Mouse (Mus musculus): ENCODE measurements around the gene Adamts8. TPM values are rescaled to one million over a fixed set of nuclear protein-coding genes. Genes with fewer than 3 reads are reported as not detected.

The Adamts8 gene
- polyA plus RNA-seq, 1 experiment = not detected

DNA sequence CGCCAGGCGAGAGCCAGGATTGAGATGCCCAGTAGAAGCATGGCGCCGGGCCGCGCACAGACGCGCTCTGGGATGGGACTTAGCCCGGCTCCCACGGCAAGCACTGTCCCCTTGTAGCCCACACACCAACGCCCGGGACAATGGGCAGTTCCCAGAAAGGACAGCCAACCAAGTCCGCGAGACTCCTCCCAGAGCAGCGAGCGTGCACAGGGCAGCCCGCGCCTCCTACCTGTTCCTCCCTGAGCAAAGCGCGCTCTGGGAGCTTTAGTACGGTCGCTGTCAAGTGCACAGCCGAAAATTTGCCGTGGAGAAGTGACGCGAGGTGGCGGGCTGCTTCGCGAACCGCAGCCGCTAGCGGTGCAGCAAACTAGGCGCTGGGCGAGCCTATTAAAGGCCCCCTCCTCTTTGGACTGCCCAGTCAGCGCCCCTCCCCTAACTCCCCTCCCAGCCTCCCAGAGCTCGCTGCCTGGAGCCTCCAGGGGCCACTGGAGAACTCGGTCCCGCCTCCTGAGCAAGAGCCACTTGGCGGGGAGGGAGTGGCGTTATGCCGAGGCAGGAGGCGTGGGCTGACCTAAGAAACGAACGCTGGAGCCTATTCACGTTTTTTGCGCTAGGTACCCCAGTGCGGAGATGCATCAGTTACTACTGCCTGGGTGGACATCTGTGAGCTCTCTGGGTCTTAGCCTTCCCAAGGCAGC, 20.0 kb upstream of the Adamts8 start, which contains the start of gene Adamts15:
Adamts15 (minus strand) TSS at position 256 of the 698 bp plus-strand sequence.
- H3K4me3 ChIP-seq (ENCODE audit: insufficient read depth, poor library complexity, severe bottlenecking) = no peak within 1 kb of the TSS
- H3ac ChIP-seq (ENCODE audit: control insufficient read depth, insufficient read length, low read depth) = no peak within 1 kb of the TSS
- H3K79me2 ChIP-seq (ENCODE audit: control insufficient read depth, insufficient read depth) = no peaks in the 10 kb centered on the region
- H3K36me3 ChIP-seq (ENCODE audit: control insufficient read depth, insufficient read depth) = no peaks in the 10 kb centered on the region
- no peaks in the 10 kb centered on the region for H3K79me3 ChIP-seq (ENCODE audit: low read depth)
- no peaks in the 10 kb centered on the region for H3K27me3 ChIP-seq (ENCODE audit: control insufficient read depth, insufficient read depth, insufficient read length)
- no peak for TF ChIP-seq CTCF (IDR thresholded peaks at IDR 0.05; ENCODE audit: control insufficient read depth, insufficient read depth, insufficient read length)
- TF ChIP-seq FOSL1 (IDR thresholded peaks at IDR 0.05; ENCODE audit: insufficient read depth, low read length, poor library complexity, severe bottlenecking) = no peak
- TF ChIP-seq MYOD1 (IDR thresholded peaks at IDR 0.05; ENCODE audit: control insufficient read depth, insufficient read length, low read depth) = no peak
- no peak for TF ChIP-seq USF1 (IDR thresholded peaks at IDR 0.05; ENCODE audit: low read depth)
- TF ChIP-seq MYOG (IDR thresholded peaks at IDR 0.05; ENCODE audit: control insufficient read depth, extremely low read depth, insufficient read length) = no peak
- TF ChIP-seq CEBPB (IDR thresholded peaks at IDR 0.05; ENCODE audit: low read depth) = no peak
- TF ChIP-seq MAX (IDR thresholded peaks at IDR 0.05) = no peak

DNA sequence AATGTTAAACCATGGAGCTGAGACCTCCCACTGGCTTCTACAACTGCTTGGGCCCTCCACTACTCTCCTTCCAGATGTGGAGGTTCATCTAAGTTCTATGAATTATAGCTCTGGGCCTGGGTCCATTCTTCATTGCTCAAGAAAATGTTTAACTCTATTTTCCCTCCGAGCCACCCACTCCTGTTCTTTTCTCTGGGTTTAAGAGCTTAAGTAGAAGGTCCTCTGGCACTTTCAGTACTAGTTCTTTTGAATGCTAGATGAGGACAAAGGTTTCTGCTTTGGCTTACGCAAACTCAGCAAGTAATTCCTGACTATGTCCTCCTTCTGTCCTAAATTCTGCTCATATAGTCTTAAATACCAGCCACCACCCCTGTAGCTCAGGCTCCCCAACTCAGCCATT, 13.6 kb upstream of the Adamts8 start:
- no peaks in the 10 kb centered on the region for H3K36me3 ChIP-seq (ENCODE audit: control insufficient read depth, insufficient read depth)
- TF ChIP-seq MAX (IDR thresholded peaks at IDR 0.05) = no peak
- TF ChIP-seq FOSL1 (IDR thresholded peaks at IDR 0.05; ENCODE audit: insufficient read depth, low read length, poor library complexity, severe bottlenecking) = no peak
- TF ChIP-seq MYOD1 (IDR thresholded peaks at IDR 0.05; ENCODE audit: control insufficient read depth, insufficient read length, low read depth) = no peak
- no peak for TF ChIP-seq CEBPB (IDR thresholded peaks at IDR 0.05; ENCODE audit: low read depth)
- TF ChIP-seq CTCF (IDR thresholded peaks at IDR 0.05; ENCODE audit: control insufficient read depth, insufficient read depth, insufficient read length) = no peak
- TF ChIP-seq MYOG (IDR thresholded peaks at IDR 0.05; ENCODE audit: control insufficient read depth, extremely low read depth, insufficient read length) = no peak
- TF ChIP-seq USF1 (IDR thresholded peaks at IDR 0.05; ENCODE audit: low read depth) = no peak
- H3K4me3 ChIP-seq (ENCODE audit: insufficient read depth, poor library complexity, severe bottlenecking) = no peak overlapping the region

DNA sequence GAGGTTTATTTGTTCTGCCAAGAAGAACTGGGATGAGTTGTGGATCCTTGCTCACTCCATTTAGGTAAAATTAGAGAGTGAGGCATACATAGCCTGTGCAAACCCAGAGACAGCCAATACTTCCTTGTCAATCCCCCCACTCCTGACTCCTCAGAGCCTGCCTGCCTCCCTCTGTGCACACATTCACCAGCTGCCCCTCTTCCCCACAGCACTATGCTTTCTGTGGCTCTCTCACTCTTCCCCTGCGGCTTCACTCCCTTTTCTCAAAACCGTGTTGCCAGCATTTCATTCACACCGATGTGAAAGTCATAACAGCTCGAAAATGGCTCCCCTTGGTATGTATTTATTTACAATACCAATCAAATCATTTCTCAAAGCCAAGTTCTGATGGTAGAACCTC, 10.0 kb upstream of the Adamts8 start:
- Histone ChIP-seq H3K27me3 (ENCODE audit: control insufficient read depth, insufficient read depth, insufficient read length) (peaks cover 18% of the 10 kb centered on the region), H3ac (ENCODE audit: control insufficient read depth, insufficient read length, low read depth) (no peak overlapping the region), H3K4me3 (ENCODE audit: insufficient read depth, poor library complexity, severe bottlenecking) (no peak overlapping the region), H3K79me3 (ENCODE audit: low read depth) (no peaks in the 10 kb centered on the region), H3K36me3 (ENCODE audit: control insufficient read depth, insufficient read depth) (no peaks in the 10 kb centered on the region), H3K79me2 (ENCODE audit: control insufficient read depth, insufficient read depth) (no peaks in the 10 kb centered on the region)
- TF ChIP-seq MAX (IDR thresholded peaks at IDR 0.05) (no peak), USF1 (IDR thresholded peaks at IDR 0.05; ENCODE audit: low read depth) (no peak), MYOD1 (IDR thresholded peaks at IDR 0.05; ENCODE audit: control insufficient read depth, insufficient read length, low read depth) (no peak), CEBPB (IDR thresholded peaks at IDR 0.05; ENCODE audit: low read depth) (no peak), CTCF (IDR thresholded peaks at IDR 0.05; ENCODE audit: control insufficient read depth, insufficient read depth, insufficient read length) (no peak), MYOG (IDR thresholded peaks at IDR 0.05; ENCODE audit: control insufficient read depth, extremely low read depth, insufficient read length) (no peak), FOSL1 (IDR thresholded peaks at IDR 0.05; ENCODE audit: insufficient read depth, low read length, poor library complexity, severe bottlenecking) (no peak)

More for the DNA sequence above, 13.6 kb upstream of the Adamts8 start:
- Histone ChIP-seq H3ac (ENCODE audit: control insufficient read depth, insufficient read length, low read depth) (no peak overlapping the region), H3K27me3 (ENCODE audit: control insufficient read depth, insufficient read depth, insufficient read length) (peaks cover 15% of the 10 kb centered on the region), H3K79me3 (ENCODE audit: low read depth) (no peaks in the 10 kb centered on the region), H3K79me2 (ENCODE audit: control insufficient read depth, insufficient read depth) (no peaks in the 10 kb centered on the region)

DNA sequence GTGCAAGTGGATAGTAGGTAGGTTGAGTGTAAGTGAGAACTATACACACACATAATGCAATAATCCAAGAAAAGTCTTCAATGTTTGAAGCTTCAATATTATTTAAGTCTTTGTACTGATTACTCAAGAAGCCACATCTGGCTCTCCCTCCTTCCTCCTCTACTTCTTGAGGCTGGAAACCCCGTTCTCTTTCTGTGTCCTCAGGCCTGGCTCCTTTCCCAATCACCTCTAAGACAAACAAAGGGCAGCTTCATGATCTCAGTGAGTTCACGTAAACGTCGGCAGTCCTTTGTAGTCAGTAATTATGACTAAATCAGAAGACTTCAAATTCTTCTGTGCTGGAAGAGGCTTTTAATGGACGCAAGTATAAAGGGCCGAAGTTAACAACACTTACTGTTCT, 7.5 kb upstream of the Adamts8 start:
- Histone ChIP-seq H3ac (ENCODE audit: control insufficient read depth, insufficient read length, low read depth) (no peak overlapping the region), H3K4me3 (ENCODE audit: insufficient read depth, poor library complexity, severe bottlenecking) (no peak overlapping the region), H3K79me3 (ENCODE audit: low read depth) (no peaks in the 10 kb centered on the region), H3K27me3 (ENCODE audit: control insufficient read depth, insufficient read depth, insufficient read length) (peaks cover 18% of the 10 kb centered on the region), H3K79me2 (ENCODE audit: control insufficient read depth, insufficient read depth) (no peaks in the 10 kb centered on the region), H3K36me3 (ENCODE audit: control insufficient read depth, insufficient read depth) (no peaks in the 10 kb centered on the region)
- TF ChIP-seq FOSL1 (IDR thresholded peaks at IDR 0.05; ENCODE audit: insufficient read depth, low read length, poor library complexity, severe bottlenecking) (no peak), MYOD1 (IDR thresholded peaks at IDR 0.05; ENCODE audit: control insufficient read depth, insufficient read length, low read depth) (no peak), MYOG (IDR thresholded peaks at IDR 0.05; ENCODE audit: control insufficient read depth, extremely low read depth, insufficient read length) (no peak), CTCF (IDR thresholded peaks at IDR 0.05; ENCODE audit: control insufficient read depth, insufficient read depth, insufficient read length) (no peak), CEBPB (IDR thresholded peaks at IDR 0.05; ENCODE audit: low read depth) (no peak), USF1 (IDR thresholded peaks at IDR 0.05; ENCODE audit: low read depth) (no peak), MAX (IDR thresholded peaks at IDR 0.05) (no peak)

DNA sequence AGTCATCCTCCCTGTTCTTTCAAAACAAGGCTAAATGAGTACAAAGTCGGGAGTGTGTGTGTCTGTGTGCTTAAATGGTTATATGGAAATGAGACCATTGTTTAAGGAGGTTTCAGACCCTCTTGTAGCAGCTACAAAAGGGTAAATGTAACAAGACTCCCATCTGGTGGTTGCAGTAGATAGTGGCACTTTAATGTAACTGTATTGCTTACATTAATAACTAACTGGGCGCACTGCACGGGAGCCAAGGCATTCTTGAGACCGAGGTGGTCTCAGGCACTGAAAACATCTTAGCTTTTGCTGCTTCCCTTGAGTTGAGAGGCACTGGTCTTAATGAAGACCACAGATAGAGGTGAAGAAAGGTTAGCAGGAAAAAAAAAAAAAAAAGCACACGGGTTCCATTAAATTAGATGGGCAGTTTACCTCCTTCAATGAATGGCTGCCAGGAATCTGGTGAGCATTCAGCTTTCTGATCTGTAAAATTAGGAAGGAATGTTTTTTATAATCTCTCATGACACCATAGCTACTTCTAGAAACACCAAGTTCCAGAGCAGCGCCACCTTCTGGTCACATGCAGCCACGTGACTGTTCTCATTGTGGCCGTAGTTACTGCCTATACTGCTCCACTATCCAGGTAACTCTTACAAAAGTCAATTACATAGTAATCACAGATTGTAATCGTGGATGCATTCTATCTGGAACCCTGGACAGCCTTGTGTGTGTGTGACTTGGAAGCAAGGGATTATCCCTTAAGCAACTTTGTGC, 5.5 kb upstream of the Adamts8 start:
- H3K4me3 ChIP-seq (ENCODE audit: insufficient read depth, poor library complexity, severe bottlenecking) = no peak overlapping the region
- H3K79me2 ChIP-seq (ENCODE audit: control insufficient read depth, insufficient read depth) = no peaks in the 10 kb centered on the region
- peaks cover 27% of the 10 kb centered on the region for H3K27me3 ChIP-seq (ENCODE audit: control insufficient read depth, insufficient read depth, insufficient read length)
- no peaks in the 10 kb centered on the region for H3K36me3 ChIP-seq (ENCODE audit: control insufficient read depth, insufficient read depth)
- TF ChIP-seq CTCF (IDR thresholded peaks at IDR 0.05; ENCODE audit: control insufficient read depth, insufficient read depth, insufficient read length) (peak; percentile 25), MYOD1 (IDR thresholded peaks at IDR 0.05; ENCODE audit: control insufficient read depth, insufficient read length, low read depth) (no peak), MYOG (IDR thresholded peaks at IDR 0.05; ENCODE audit: control insufficient read depth, extremely low read depth, insufficient read length) (no peak), FOSL1 (IDR thresholded peaks at IDR 0.05; ENCODE audit: insufficient read depth, low read length, poor library complexity, severe bottlenecking) (no peak), CEBPB (IDR thresholded peaks at IDR 0.05; ENCODE audit: low read depth) (no peak), MAX (IDR thresholded peaks at IDR 0.05) (peak; percentile 53), USF1 (IDR thresholded peaks at IDR 0.05; ENCODE audit: low read depth) (peak; percentile 81)
- no peaks in the 10 kb centered on the region for H3K79me3 ChIP-seq (ENCODE audit: low read depth)
- no peak overlapping the region for H3ac ChIP-seq (ENCODE audit: control insufficient read depth, insufficient read length, low read depth)
